Mouse (Mus musculus) thymus, postnatal 14 days (tissue): ENCODE results near the gene Atp1a3.
A peak's percentile ranks its signal among the peaks of the same experiment; 100 is the strongest.
"Not testable (repeated sequence)": the region's sequence is repeated elsewhere in the genome, so short reads cannot be mapped to it uniquely, and the experiment has no call there.

ENCODE experiments used
- DNase-seq: peaks from one replicate; pipeline ENCODE4 v3.0.0; 2021

Atp1a3 gene

GRCm38 (mm10) chr7:25005421-25006065 is at the start of gene Atp1a3:
Atp1a3 (minus strand) TSS chr7:25005958.
- peak; percentile 64 for DNase-seq

GRCm38 (mm10) chr7:25052587-25052986 is 46.8 kb upstream of the Atp1a3 start:
- DNase-seq = no peak

GRCm38 (mm10) chr7:25049295-25049930 is 43.7 kb upstream of the Atp1a3 start:
- no peak for DNase-seq

GRCm38 (mm10) chr7:25047363-25047762 is 41.6 kb upstream of the Atp1a3 start:
- no peak for DNase-seq

GRCm38 (mm10) chr7:25044599-25044998 is 38.8 kb upstream of the Atp1a3 start:
- DNase-seq = not testable (repeated sequence)

- no peak for DNase-seq
These were observed 36.2 kb upstream of the Atp1a3 start for GRCm38 (mm10) chr7:25041921-25042320.

GRCm38 (mm10) chr7:25035916-25036315 is 30.2 kb upstream of the Atp1a3 start:
- DNase-seq = peak; percentile 78

GRCm38 (mm10) chr7:25034796-25035195 is 29.0 kb upstream of the Atp1a3 start:
- DNase-seq = no peak

GRCm38 (mm10) chr7:25031528-25031927 is 25.8 kb upstream of the Atp1a3 start:
- no peak for DNase-seq

GRCm38 (mm10) chr7:25030032-25030753 is 24.4 kb upstream of the Atp1a3 start:
- DNase-seq = peak; percentile 84

GRCm38 (mm10) chr7:25026452-25026851 is 20.7 kb upstream of the Atp1a3 start:
- no peak for DNase-seq

GRCm38 (mm10) chr7:25025855-25026439 is 20.2 kb upstream of the Atp1a3 start:
- DNase-seq = no peak

GRCm38 (mm10) chr7:25011592-25011991 is 5.8 kb upstream of the Atp1a3 start:
- no peak for DNase-seq

- peak; percentile 33 for DNase-seq
These were observed 4.5 kb upstream of the Atp1a3 start for GRCm38 (mm10) chr7:25010090-25010913.

GRCm38 (mm10) chr7:25009099-25009700 is 3.4 kb upstream of the Atp1a3 start:
- no peak for DNase-seq

- peak; percentile 82 for DNase-seq
These were observed 2.9 kb upstream of the Atp1a3 start for GRCm38 (mm10) chr7:25008635-25009034.

GRCm38 (mm10) chr7:25007609-25008374 is 2.0 kb upstream of the Atp1a3 start:
- no peak for DNase-seq

- no peak for DNase-seq
These were observed 1.0 kb upstream of the Atp1a3 start for GRCm38 (mm10) chr7:25006586-25007364.

GRCm38 (mm10) chr7:25006171-25006570 is 413 bp upstream of the Atp1a3 start:
- no peak for DNase-seq

- DNase-seq = no peak
These were observed 952 bp downstream of the Atp1a3 start for GRCm38 (mm10) chr7:25004806-25005205.
